Mouse (Mus musculus) adrenal gland, adult 18-20 months (tissue): ENCODE results near the gene Bnc2. TPM values are rescaled to one million over a fixed set of nuclear protein-coding genes. Genes with fewer than 3 reads are reported as not detected.

Experiments used
- DNase-seq, 2 experiments: peaks; one replicate each; pipeline ENCODE4 v3.0.0; 2021 to 2022; ENCODE audit warnings: low spot score in 2 of 2
- long read RNA-seq, 2 experiments: library from polyadenylated mRNA; stranded (forward); transcript quantifications; one replicate each; pipeline ENCODE4 v2.0.0; 2021
- total RNA-seq, 2 experiments: library from RNA; stranded (reverse); gene quantifications; 1 replicate in 1 of 2; 2 replicates in 1 of 2; pipeline ENCODE4 v1.2.3; 2021

Gene Bnc2
- 10 to 100 TPM; 12.0 to 13.8 TPM for total RNA-seq
- long read RNA-seq, experiment 1, partial matches to known transcripts = 1 of 2 reads
- long read RNA-seq, experiment 1, other reads (novel, unspliced or antisense) = 0 of 2 reads
- long read RNA-seq, experiment 2, partial matches to known transcripts = 3 of 5 reads
- long read RNA-seq, experiment 2, other reads (novel, unspliced or antisense) = 1 of 5 reads

DNA sequence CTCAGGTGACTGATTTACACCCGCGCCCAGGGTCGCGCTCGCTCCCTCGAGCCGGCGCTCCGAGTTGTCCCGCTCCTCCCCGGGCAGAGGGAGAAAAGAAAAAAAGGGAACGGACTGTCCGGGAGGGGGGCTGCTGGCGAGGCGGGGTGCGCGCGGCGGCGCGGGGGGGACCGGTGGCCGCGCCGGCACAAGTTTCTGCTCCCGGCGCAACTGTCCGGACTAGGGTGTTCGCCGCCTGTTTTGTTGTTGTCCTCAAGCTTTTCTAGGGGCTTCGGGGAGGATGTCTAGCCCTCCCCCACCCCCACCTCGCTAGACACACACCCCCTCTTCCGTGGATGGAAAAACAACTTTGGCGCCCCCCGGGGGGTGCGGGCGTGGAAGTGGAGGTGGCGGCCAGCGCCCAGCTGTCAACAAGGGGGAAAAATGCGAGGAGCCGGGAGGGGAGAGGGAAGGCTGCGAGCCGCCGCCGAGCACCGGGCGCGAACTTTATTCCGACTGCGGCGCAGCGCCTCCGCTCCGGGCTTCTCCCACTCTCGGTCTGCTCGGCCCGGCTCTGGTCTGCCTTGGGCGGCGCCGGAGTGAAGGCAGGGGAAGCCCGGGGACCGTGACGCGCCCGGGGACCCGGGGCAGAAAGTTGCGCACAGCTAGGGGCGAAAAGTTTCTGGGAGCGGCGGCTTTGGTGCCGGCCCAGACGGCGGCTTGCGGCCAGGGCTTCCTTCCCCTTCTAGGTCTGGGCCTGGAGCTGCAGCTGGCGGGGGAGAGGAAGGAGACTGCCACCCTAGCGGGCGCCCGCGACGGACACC lies at the start of gene Bnc2:
Gene Bnc2 (minus strand): TSS at position 105 of the 803 bp plus-strand sequence.
- DNase-seq = peak; percentile 50 to 57

DNA sequence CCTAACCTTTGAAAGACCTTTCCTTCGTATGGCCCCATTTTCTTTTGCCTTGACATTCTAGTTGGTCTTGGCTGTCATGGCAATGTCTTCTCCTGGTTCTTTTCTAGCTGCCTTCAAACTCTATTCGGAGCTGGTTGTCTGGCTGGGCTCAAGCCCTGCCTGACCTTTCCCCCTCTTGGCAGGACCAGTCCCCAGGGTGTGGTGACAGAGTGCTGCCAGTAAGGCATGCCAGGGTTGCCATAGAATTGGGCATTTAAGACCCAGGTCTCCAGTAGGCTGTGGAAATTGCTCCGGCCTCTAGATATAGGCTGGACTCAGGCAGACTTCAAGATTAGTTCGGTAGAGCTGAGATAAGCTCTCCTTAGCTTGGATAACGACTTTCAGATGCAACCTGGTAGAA lies 32.9 kb upstream of the Bnc2 start:
- no peak for DNase-seq

DNA sequence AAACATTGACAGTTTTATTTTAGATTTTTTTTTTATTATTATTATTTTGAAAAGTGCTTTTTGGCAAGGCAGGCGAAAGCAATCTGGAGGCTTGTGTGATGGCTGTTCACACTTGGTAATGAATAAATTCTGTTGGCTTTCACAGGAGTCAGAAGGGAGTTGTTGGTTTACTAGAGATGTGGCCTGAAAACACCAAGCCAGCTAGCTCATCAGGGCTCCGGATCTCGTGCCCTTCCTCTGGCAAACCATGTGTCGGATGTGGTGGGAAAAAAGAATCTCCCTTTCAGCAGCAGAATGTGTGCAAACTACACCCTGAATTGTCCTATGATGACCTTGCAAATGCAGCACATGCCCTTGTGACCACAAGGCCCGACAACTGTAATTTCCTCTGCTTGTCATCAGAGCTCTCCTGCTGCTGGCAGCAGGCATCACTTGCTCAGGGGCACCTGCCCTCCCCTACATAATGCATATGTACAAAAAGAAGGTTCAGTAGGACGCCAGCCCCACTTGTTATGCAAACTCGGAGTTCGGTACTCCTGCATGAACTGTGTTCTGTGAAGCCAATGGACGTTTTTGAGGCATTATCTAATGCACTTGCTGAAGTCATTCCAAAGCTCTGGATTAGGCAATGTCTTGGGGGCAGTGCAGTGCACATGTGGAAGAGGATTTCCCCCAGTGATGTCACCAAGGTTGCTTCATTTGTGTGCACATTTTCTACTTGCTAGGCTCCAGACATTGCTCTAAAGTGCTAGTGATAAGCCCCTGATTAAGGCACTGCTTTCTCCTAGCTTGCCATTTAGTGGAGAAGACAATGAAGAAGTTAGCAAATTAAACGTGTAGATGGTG lies 10.7 kb upstream of the Bnc2 start:
- DNase-seq = no peak

DNA sequence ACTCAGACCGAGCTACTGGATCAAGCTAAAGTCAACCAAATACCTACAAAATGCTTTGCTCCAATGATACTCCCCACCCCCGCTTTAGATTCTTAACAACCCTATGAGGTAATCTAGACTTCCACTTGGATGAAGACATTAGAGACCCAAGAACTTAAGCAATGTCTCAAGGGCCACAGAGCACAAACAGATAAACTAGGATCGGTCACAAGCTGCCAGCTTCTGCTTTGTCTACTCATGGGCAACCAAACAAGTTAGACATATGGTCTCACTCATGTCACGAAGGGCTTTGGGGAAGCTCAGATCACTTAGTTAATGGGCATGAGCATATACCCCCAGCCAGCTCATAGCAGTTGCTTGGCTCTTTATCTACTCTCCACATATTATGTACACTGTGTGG lies 9.9 kb upstream of the Bnc2 start:
- DNase-seq = no peak

DNA sequence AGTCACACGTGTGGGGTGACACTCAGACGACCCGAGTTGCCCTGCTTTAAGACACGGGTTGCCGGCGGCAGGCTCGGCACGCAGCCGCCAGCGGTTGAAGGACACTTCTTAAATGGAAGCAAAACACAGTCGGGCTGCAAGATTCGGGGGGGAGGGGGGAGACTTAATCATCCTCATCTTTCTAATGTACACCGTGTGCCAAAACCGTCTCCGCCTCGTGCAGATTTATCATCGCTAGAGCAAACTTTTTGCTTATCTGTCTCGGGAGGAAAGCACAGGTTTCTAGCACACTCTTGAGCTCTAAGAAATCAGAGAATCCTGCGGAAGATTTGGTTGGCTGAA lies 870 bp upstream of the Bnc2 start:
- no peak for DNase-seq

DNA sequence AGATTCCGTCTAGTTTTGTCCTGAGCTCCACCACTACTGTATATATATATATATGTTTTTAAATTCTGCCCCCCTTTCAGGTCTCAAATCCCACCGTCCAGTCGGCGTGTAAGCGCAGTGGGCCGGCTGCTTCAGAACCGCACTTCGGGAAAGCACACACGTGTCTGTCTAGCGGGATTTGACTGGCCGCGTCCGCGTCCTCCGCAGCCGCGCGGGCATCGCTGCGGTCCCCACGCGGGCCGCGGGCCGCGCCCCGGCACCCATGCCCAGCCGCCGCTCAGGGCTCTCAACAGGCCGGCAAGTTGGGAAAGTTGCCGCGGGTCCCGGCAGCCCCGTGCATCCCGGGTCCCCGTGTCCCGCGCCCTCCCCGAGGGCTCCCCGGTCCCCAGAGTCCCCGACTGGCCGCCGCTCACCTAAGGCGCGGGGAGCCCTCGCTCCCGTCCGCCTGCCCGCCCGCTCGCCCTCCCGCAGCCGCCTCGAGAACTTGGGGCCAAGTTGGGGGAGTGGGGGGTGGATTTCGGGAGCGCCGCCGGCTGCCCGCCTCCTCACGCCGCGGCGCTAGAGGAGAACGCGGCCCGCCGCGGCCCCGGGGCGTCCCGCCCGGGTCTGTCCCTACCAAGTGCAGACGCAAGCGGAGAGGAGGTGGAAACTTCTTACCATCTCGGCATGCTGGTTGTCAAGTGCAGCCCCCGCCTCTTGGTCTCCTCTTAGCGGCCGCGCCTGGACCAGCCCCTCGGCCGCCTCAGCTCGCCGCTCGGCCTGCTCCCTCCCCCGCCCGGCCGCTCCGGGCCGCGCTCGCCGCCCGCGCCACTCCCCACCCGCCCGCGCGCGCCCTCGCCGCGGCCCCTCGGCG lies 531 bp downstream of the Bnc2 start:
- DNase-seq = peak; percentile 48 to 52

DNA sequence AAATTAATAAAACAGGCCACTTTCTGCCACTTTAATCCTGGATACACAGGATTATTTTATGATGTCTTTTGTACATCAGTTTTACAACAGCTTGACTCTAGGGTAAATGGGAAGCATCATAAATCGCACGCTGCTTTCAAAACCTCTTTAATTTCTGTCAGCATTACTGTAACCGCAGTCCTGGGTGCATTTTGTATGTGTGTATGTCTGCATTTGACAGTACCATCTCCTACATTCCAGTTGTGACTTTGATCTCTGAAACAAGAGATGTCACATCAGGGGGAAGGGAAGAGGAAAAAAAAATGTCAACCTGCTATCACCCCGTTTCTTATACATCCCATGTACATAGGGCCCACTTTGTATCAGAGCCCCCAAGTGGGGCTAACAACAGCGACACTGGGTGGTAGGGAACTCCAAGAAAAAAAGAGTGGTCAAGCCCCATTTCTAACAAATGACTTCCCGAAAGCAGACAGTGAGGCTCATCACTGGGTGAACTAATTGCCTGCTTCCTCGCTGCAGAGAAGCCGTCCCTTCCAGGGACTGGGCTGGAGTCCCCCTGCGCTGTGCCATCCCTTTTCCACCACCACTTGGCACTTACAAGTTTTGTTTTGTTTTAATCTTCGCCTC lies 1.3 kb downstream of the Bnc2 start:
- DNase-seq = no peak

DNA sequence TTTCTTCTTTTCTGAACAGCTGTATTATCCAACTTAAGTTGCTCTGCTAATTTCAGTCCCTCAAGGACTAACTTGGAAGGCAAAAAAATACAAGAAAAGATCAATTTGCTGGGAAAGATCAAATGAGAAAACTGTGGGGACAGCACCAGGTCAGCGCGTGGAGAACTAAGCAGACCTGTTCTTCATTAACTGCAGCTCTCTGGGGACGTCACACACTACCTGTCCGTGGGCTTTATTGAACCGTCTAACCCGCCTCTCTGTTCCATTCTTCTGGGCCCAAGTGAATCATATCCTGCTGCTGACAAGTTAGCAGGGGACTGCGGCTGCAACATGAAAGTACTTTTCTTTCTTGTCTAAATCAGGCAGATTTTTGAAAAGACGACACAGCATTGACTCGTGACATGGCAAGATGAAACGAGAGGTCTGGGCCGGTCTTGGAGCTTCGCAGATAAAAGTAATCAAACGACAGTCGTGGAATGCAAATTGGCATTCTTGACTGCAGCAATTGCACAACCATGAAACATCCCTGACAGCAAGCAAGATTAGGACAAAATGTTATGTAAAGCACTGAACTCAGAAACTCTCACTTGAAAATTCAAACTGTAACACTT lies 2.8 kb downstream of the Bnc2 start:
- DNase-seq = no peak

DNA sequence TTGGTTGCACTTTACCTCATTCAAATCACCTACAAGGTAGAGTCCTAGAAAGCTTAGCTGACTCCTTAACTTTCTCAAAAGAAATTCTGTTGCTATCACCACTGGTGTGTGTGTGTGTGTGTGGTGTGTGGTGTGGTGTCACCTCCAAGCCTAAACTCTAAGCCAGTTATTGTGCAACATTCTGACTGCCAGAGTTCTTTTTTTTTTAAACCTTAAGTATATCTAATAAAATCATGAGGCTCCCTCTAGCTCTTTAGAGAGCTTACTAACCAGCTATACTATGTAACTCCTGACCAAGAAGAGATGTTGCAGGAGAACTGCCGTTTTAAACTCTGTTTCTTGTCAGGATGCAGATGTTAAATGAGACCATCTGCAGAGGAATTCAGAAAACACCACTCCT lies 4.1 kb downstream of the Bnc2 start:
- no peak for DNase-seq

DNA sequence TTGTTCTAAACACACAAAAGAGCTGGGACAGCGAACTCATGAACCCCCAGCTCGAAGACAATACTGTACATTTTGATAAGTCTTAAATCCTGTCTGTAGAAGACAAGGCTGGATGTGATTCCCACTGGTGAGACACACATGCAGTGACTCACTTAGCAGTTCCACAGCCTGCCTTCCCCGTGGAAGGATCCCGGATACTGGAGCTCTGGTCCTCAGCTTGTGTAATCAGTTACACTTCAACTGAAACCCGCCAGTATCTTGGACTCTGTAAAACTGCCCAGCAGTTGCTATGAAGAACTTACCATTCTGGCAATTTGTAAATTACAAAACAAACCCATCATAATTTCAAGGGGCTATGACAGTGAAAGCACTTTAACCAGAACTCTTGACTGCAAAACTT lies 5.4 kb downstream of the Bnc2 start:
- no peak for DNase-seq

DNA sequence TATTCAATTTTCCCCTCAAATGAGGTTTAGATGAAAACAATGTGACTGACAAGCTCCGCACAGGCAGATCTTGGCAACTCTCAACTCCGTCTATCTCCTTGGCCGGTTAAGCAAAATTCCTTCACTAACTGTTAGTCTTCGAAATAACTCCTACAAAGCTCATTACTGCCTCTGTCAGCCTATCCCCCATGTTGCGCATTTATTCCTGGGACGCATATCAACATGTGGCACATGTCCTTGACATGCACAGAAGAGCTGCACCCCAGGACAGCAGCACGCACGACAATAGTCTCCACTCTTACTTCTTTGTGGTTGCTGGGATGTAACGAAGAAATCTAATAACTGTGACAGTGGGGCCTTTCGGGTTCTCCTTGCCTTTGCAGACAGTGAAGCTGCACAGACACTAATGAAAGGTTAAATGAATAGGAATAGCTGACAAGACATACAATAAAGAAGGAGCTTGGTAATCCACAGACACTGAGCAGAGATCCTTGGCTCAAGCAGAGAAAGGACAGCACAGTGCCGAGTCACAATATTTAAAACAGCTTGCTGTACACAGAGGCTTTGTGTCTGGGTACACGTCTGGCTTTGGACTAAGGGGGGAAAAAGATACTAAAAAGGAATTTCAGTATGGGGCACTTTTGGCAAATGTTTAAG lies 6.0 kb downstream of the Bnc2 start:
- DNase-seq = no peak

DNA sequence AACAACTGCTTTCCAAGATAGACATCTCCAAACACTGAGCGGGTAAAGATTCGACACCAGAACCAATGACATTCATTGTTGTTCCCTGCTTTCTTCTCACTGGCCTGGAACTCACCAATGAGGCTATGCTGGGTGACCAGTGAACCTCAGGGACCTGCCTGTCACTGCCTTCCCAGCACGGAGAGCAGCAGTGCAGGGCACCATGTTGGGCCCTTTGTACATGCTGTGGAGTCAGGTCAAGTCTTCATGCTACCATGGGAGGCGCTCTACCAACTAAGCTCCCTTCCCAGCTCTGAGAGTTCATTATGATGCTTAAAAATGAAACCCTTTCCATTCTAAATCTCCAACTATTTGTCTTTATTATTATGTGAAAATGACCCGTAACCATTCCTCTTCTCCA lies 6.8 kb downstream of the Bnc2 start:
- no peak for DNase-seq

DNA sequence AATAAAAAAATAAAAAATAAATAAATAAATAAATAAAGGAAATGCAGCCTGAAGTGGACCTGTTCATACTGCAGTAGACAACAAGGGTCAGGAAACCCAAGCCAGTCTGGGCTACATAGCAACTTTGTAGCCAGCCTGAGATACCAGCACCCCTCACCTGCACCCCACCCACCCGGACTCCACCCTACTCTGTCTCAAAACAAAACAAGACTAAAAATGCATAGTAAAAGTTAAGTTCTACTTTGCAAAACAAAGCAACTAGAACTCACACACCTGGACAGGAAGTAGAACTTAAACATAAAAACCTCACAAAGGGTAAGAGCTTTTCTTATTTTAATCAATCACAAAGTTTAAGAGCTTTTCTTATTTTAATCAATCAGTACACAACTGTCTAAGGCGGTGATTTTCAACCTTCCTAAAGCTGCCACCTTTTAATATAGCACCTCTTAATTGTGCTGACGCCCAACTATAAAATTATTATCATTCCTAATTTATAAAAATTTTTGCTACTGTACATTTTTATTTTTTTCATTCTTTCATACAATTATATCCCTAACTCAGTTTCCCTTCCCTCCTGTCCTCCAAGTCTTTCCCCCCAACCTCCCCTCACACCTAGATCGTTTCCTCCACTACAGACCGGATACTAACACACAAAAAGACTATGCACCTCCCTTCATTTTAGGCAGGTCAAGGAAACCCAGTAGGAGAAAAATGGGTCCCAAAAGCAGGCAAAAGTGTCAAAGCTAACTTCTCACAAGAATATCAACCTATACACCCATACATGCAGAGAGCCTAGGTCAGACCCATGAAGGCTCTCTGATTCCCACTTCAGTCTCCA lies 12.6 kb downstream of the Bnc2 start:
- no peak for DNase-seq

DNA sequence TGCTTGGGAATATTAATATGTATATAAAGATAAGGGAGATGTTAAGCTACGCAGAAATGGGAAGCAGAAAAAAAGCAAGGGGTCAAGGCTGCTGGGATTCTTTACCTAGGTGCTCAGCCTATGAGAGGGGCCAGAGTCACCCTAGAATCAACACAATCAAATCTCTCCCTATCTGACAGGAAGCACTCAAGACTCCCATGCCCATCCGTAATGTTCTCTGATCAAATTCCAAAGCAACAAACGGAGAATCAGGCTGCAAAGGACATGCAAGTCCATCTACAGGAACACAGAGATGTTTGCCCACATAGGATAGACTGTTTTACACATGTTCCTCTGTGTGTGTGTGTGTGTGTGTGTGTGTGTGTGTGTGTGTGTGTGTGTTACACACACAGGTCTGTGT lies 13.7 kb downstream of the Bnc2 start:
- DNase-seq = no peak

DNA sequence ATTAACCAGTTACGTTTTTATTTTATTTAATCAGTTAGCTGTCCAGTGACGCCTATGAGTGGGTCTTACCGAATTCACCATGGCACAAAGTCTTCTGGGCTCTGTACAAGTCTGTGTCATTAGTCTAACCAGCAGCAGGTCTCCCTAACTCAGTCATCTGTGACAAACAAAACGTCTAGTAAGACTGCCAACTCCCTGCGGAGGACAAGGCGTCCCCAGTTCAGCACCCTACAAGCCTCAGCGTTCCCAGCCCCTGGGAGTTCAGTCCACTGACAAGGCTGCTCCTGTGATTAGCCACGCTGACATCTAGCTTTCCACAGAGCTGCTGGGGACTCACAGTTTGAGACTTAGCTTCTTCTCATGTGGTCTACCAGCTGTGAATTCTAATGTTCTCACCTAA lies 23.3 kb downstream of the Bnc2 start:
- DNase-seq = no peak

DNA sequence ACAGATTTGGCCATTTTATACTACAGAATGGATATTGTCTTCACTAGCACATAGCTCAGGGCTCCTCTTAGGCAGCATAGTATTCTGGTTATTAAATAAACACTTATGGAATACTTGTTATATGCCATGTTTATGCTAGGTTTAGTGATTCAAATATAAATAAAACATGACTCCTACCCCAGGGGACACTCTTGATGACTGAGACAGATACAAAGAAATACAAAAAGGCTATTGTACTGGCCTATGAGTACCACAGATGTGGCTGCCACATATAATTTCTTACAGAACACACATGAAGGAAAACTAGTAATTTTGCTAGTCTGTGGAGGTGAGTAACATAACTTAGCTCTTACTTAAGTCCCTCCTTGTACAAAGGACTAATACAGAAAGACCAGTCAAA lies 28.5 kb downstream of the Bnc2 start:
- DNase-seq = no peak

DNA sequence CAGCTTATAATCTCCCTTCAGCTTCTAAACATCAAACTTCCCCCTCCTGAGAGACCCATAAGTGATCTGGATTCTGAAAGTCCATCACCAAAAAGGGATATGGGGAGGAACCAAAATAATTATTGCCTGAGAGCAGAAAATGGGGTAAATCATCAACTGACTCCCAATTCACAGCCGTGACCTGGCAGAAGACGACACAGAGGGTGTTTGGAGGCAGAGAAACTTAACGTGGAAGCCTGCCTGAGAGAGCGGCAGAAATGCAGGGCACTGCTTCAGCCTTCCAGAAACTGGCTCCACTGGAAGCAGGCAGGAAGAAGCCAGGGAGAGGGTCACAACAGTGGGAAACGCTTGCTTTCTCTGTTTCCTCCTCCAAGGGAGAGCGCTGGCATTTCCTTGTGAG lies 35.9 kb downstream of the Bnc2 start:
- DNase-seq = no peak

DNA sequence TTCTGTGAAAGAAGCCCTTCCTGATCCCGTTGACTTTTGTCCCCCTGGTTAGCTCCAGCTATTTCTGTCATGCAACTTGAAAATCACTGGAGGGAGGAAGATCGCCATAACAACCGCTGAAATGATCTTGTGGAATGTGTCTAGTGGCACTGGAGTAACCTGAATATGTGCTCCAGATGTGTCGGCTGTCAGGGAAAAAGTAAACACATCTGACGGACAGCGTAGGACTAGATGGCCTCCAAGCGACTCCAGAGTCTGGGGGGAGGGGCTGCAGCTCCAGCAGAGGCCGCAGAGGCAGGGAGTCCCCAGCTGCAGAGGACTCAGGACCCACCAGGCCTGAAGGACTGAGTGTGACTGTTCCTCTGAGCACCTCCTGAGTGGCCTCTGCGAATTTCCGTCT lies 37.4 kb downstream of the Bnc2 start:
- no peak for DNase-seq

DNA sequence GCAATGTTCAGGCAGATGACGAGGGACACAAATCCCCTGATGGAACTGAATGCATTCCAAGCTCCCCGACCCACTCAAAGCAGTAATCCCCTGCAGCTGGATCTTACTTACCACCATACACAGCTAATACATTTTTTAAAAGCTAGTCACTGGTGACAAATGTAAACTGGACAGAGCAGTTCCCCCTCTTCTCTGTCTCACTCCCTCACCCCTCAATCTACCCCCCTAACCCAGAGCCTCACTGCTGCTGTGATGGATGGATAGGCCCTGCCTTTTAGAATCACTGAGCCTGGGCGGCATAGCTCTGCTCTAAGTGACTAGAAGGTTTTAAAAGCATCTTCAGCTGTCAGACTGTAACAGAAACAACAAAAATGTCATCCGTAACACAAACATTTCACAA lies 40.3 kb downstream of the Bnc2 start:
- DNase-seq = no peak
